8 mouse cellular contexts compared by ENCODE assay signal in the genomic region with DNA sequence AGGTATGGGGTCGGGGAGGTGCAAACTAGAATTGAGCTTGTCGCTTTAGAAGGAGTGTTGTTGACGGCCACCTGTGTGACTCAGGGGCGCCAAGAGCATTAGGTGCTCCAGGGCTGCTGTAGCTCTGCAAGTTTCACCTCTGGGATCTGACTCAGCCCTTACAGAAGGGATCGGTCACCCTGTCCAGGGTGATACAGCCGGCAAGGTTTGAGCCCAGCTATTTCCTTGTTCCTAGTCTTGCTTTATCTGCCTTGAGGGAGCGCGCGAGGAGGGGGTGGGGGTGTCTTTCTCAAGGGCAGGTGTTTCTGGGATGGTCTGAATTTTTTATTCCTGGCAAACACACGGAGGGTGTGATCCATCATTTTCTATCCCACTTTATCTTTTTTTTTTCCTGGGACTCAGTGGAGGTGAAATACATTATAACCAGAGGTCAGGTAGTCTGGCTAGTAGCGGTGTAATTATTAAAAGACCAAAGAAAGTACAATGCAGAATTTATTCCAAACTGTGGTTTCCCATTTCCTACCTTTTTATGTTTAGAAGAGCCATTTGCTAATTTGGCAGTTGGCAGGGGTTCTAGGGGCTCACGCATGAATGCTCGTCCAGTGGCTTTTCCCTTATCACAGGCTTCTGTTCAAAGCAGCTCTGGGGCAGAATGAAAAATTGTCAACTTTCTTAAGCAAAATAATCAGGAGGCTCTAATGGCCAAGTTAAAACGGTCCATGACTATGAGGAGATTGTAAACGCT. TPM values are rescaled to one million over a fixed set of nuclear protein-coding genes. Genes with fewer than 3 reads are reported as not detected.
A peak's percentile ranks its signal among the peaks of the same experiment; 100 is the strongest.
DNase-seq lines count a peak whose midpoint lies in the region; ATAC-seq and TF ChIP-seq lines count a peak whose summit lies in the region.

No protein-coding gene starts in this region.

- no peaks in the 10 kb centered on the region for H3K36me3 ChIP-seq in heart, embryonic 12.5 days
- H3K36me3 ChIP-seq in hindbrain, embryonic 14.5 days (replicated peaks; ENCODE audit: control insufficient read depth, insufficient read depth), result no peaks in the 10 kb centered on the region
- H3K36me3 ChIP-seq in liver, embryonic 14.5 days (replicated peaks; ENCODE audit: control insufficient read depth, insufficient read depth, low read depth), result no peaks in the 10 kb centered on the region
- no peaks in the 10 kb centered on the region for H3K36me3 ChIP-seq in stomach, embryonic 15.5 days

- H3K4me1 ChIP-seq in heart, embryonic 12.5 days (replicated peaks), result peaks cover 6% of the 10 kb centered on the region; the same call in 1 of the 2 replicates
- no peaks in the 10 kb centered on the region; the same call in 1 of the 2 replicates for H3K4me1 ChIP-seq in bone marrow, adult 2 months (ENCODE audit: control insufficient read depth, insufficient read depth, low read length)
- peaks cover 15% of the 10 kb centered on the region; the same call in 1 of the 2 replicates for H3K4me1 ChIP-seq in hindbrain, embryonic 14.5 days (replicated peaks; ENCODE audit: control insufficient read depth, insufficient read depth, low read length)
- H3K4me1 ChIP-seq in liver, embryonic 14.5 days (replicated peaks; ENCODE audit: control insufficient read depth in 2 of 2, insufficient read depth in 2 of 2, low read length in 1 of 2), result no peaks in the 10 kb centered on the region
- 0 out of 2 replicates have a peak, but pooled peaks cover 8% of the 10 kb centered on the region for H3K4me1 ChIP-seq in stomach, embryonic 15.5 days

- peaks cover 22% of the 10 kb centered on the region for H3K27me3 ChIP-seq in heart, embryonic 12.5 days (replicated peaks)
- H3K27me3 ChIP-seq in hindbrain, embryonic 14.5 days (ENCODE audit: control insufficient read depth, insufficient read depth, low read length), result peaks cover 46% of the 10 kb centered on the region
- H3K27me3 ChIP-seq in liver, embryonic 14.5 days (ENCODE audit: control insufficient read depth, insufficient read depth, low read length), result peaks cover 2% of the 10 kb centered on the region; the same call in 1 of the 2 replicates
- no peaks in the 10 kb centered on the region for H3K27me3 ChIP-seq in stomach, embryonic 15.5 days (replicated peaks)

- peak overlapping the region; percentile 87 for H3K4me2 ChIP-seq in heart, embryonic 12.5 days
- peak overlapping the region; percentile 99 for H3K4me2 ChIP-seq in hindbrain, embryonic 14.5 days (replicated peaks)
- peak overlapping the region; percentile 56 for H3K4me2 ChIP-seq in liver, embryonic 14.5 days (ENCODE audit: low read depth)
- H3K4me2 ChIP-seq in stomach, embryonic 15.5 days, result peak overlapping the region; percentile 91

- peak; percentile 45; the same call in 1 of the 2 replicates for ATAC-seq in heart, embryonic 12.5 days (ENCODE audit: insufficient number of reproducible peaks, low FRiP score)
- ATAC-seq in hindbrain, embryonic 14.5 days (ENCODE audit: low FRiP score), result peak; percentile 21; the same call in 1 of the 2 replicates
- ATAC-seq in liver, embryonic 14.5 days (ENCODE audit: insufficient read depth), result no peak
- ATAC-seq in stomach, embryonic 15.5 days (ENCODE audit: insufficient read depth, low FRiP score, low read depth), result peak; percentile 70
- no peak for ATAC-seq in inflammation-experienced regulatory T-cells, adult 6 months

- 10% methylated on average over 15 of the region's 15 CpGs for WGBS in heart, embryonic 12.5 days
- WGBS in bone marrow, adult 2 months, result 20% methylated on average over 15 of the region's 15 CpGs
- 6% methylated on average over 15 of the region's 15 CpGs for WGBS in hindbrain, embryonic 14.5 days
- 7% methylated on average over 15 of the region's 15 CpGs for WGBS in liver, embryonic 14.5 days (ENCODE audit: insufficient replicate concordance)
- WGBS in stomach, embryonic 15.5 days, result 6% methylated on average over 15 of the region's 15 CpGs

- DNase-seq in heart, adult 9 months (ENCODE audit: low spot score in 2 of 2), result no peak
- no peak for DNase-seq in hindbrain, embryonic 14.5 days (ENCODE audit: low spot score)
- no peak for DNase-seq in liver, embryonic 14.5 days (ENCODE audit: low read depth in 3 of 3, low spot score in 3 of 3)
- DNase-seq in frontal cortex, postnatal 36 days (ENCODE audit: low spot score in 2 of 2), result no peak

- H3K27ac ChIP-seq in heart, embryonic 12.5 days (ENCODE audit: poor library complexity, severe bottlenecking), result no peak overlapping the region
- H3K27ac ChIP-seq in bone marrow, adult 2 months (ENCODE audit: control insufficient read depth, insufficient read depth, low read depth, low read length, poor library complexity), result peak overlapping the region; percentile 27; the same call in 1 of the 2 replicates
- H3K27ac ChIP-seq in hindbrain, embryonic 14.5 days, result no peak overlapping the region
- H3K27ac ChIP-seq in liver, embryonic 14.5 days, result no peak overlapping the region
- peak overlapping the region; percentile 83 for H3K27ac ChIP-seq in stomach, embryonic 15.5 days

- no peak for TF ChIP-seq EP300 in liver, embryonic 14.5 days (IDR thresholded peaks at IDR 0.05; ENCODE audit: low read depth)

- H3K9ac ChIP-seq in heart, embryonic 12.5 days, result peak overlapping the region; percentile 77
- peak overlapping the region; percentile 63 for H3K9ac ChIP-seq in hindbrain, embryonic 14.5 days
- H3K9ac ChIP-seq in liver, embryonic 14.5 days (replicated peaks), result no peak overlapping the region; the same call in 1 of the 2 replicates
- peak overlapping the region; percentile 55; the same call in 1 of the 2 replicates for H3K9ac ChIP-seq in stomach, embryonic 15.5 days

- TF ChIP-seq POLR2A in bone marrow, adult 2 months (IDR thresholded peaks at IDR 0.05; ENCODE audit: borderline replicate concordance, control insufficient read depth, low read depth, low read length), result no peak

- no peaks in the 10 kb centered on the region for H3K9me3 ChIP-seq in heart, embryonic 12.5 days (replicated peaks)
- no peaks in the 10 kb centered on the region for H3K9me3 ChIP-seq in hindbrain, embryonic 14.5 days (ENCODE audit: control insufficient read depth, low read length)
- H3K9me3 ChIP-seq in liver, embryonic 14.5 days (ENCODE audit: control insufficient read depth, low read length), result no peaks in the 10 kb centered on the region
- no peaks in the 10 kb centered on the region for H3K9me3 ChIP-seq in stomach, embryonic 15.5 days

- no peak for TF ChIP-seq CTCF in bone marrow, adult 2 months (IDR thresholded peaks at IDR 0.05; ENCODE audit: control insufficient read depth, insufficient read depth, low read length)
- TF ChIP-seq CTCF in liver, embryonic 14.5 days (IDR thresholded peaks at IDR 0.05; ENCODE audit: low read depth), result no peak

- H3K4me3 ChIP-seq in heart, embryonic 12.5 days, result peak overlapping the region; percentile 66
- peak overlapping the region; percentile 41 for H3K4me3 ChIP-seq in bone marrow, adult 2 months (replicated peaks; ENCODE audit: control insufficient read depth, low read depth, low read length)
- H3K4me3 ChIP-seq in hindbrain, embryonic 14.5 days (replicated peaks; ENCODE audit: low read length), result peak overlapping the region; percentile 77
- H3K4me3 ChIP-seq in liver, embryonic 14.5 days (ENCODE audit: insufficient read depth in 1 of 2, low read depth in 2 of 2, low read length in 2 of 2), result peak overlapping the region; percentile 51 to 66
- peak overlapping the region; percentile 71 for H3K4me3 ChIP-seq in stomach, embryonic 15.5 days (replicated peaks)

RNA-seq across cellular contexts. Expression of a gene that starts 0.9 kb away (rescaled TPM):
- 2.6 and 3.0 TPM in 2 replicates for polyA plus RNA-seq in heart, embryonic 12.5 days (2016; fragmentation: Nextera tagmentation; extraction: Ambion mirVana)
- 0.66 and 5.3 TPM in 2 replicates for polyA plus RNA-seq in bone marrow, adult 2 months (2011; ENCODE audit: insufficient read depth, insufficient read length, low replicate concordance, missing spikeins)
- polyA plus RNA-seq in hindbrain, embryonic 14.5 days (2014; fragmentation: Nextera tagmentation; extraction: Ambion mirVana), result 3.8 and 4.2 TPM in 2 replicates
- polyA plus RNA-seq in liver, embryonic 14.5 days (2012; rRNA removed), result 2.5 and 3.1 TPM in 2 replicates
- polyA plus RNA-seq in liver, embryonic 14.5 days (2014; fragmentation: Nextera tagmentation; extraction: Ambion mirVana), result 5.5 and 6.5 TPM in 2 replicates
- polyA plus RNA-seq in stomach, embryonic 15.5 days (2015; fragmentation: Nextera tagmentation; extraction: Ambion mirVana), result 10.5 and 13.2 TPM in 2 replicates
- under 1 TPM in 1 of 3 experiments, not detected in 2; 0.11 TPM for polyA plus RNA-seq in inflammation-experienced regulatory T-cells, adult 6 months (2017; shearing (Covaris generic))

Comparison
In these comparisons a context has a peak if more than half of its experiments do, and no peak if none do; other contexts are left out.
1. ATAC-seq: peak in heart, embryonic 12.5 days (single experiment), hindbrain, embryonic 14.5 days (single experiment) and stomach, embryonic 15.5 days (single experiment); none in liver, embryonic 14.5 days (single experiment) and inflammation-experienced regulatory T-cells, adult 6 months (single experiment).
2. H3K27ac ChIP-seq: peak in bone marrow, adult 2 months (single experiment) and stomach, embryonic 15.5 days (single experiment); none in heart, embryonic 12.5 days (single experiment), hindbrain, embryonic 14.5 days (single experiment) and liver, embryonic 14.5 days (single experiment).
3. Peak in every context shown above with its lines, with median percentiles within 50 percentile points of each other: H3K4me2 ChIP-seq and H3K4me3 ChIP-seq.